Mouse (Mus musculus) midbrain, embryonic 14.5 days (tissue): Measurements from ENCODE around the gene F11r. TPM values are rescaled to one million over a fixed set of nuclear protein-coding genes. Genes with fewer than 3 reads are reported as not detected.

Experiments
- ATAC-seq: fragments of 200-750 bp; cut with Nextera tagmentation; 2 replicates; pipeline ENCODE4 v1.8.0; 2017; ENCODE audit warnings: moderate number of reproducible peaks, moderate library complexity; ENCODE audit not compliant: low FRiP score, low TSS enrichment
- DNase-seq: peaks from one replicate; pipeline ENCODE4 v3.0.0-alpha.2; 2015
- H3K27ac ChIP-seq: fragments of 300-500 bp; sonication (generic); replicated peaks from 2 replicates; pipeline ENCODE4 v1.5.1; 2014; ENCODE audit warnings: mild to moderate bottlenecking, low read depth, low read length, moderate library complexity
- H3K27me3 ChIP-seq: fragments of 300-500 bp; sonication (generic); 2 replicates; pipeline ENCODE4 v1.6.1; 2014; ENCODE audit warnings: low read length, control low read depth, mixed read lengths; ENCODE audit not compliant: control insufficient read depth, insufficient read depth
- H3K36me3 ChIP-seq: fragments of 300-500 bp; sonication (generic); 2 replicates; pipeline ENCODE4 v1.6.1; 2014; ENCODE audit warnings: low read length, control low read depth; ENCODE audit not compliant: control insufficient read depth, insufficient read depth
- H3K4me1 ChIP-seq: fragments of 300-500 bp; sonication (generic); 2 replicates; pipeline ENCODE4 v1.6.1; 2014; ENCODE audit warnings: mild to moderate bottlenecking, antibody characterized with exemption, low read length, control low read depth; ENCODE audit not compliant: control insufficient read depth, insufficient read depth
- H3K4me2 ChIP-seq: fragments of 300-500 bp; sonication (generic); 2 replicates; pipeline ENCODE4 v1.6.1; 2014; ENCODE audit warnings: mild to moderate bottlenecking, low read length, moderate library complexity
- H3K4me3 ChIP-seq: fragments of 300-500 bp; sonication (generic); replicated peaks from 2 replicates; pipeline ENCODE4 v1.5.1; 2014; ENCODE audit warnings: low read depth, low read length
- H3K9ac ChIP-seq: fragments of 300-500 bp; sonication (generic); replicated peaks from 2 replicates; pipeline ENCODE4 v1.6.1; 2014; ENCODE audit warnings: mild to moderate bottlenecking, low read length, moderate library complexity
- H3K9me3 ChIP-seq: fragments of 300-500 bp; sonication (generic); 2 replicates; pipeline ENCODE4 v1.6.1; 2016; ENCODE audit warnings: low read length, control low read depth, mixed read lengths; ENCODE audit not compliant: control insufficient read depth
- WGBS: fragments of 180-500 bp; shearing (Covaris S2); extraction: QIAGEN DNeasy Blood & Tissue Kit; methylation state at CpG from one replicate; pipeline ENCODE4 v1.1.7; 2014; 5-methylcytosine and 5-hydroxymethylcytosine counted together
- polyA plus RNA-seq: library from polyadenylated mRNA; unstranded; fragments of >200 nt; fragmentation: Nextera tagmentation; extraction: Ambion mirVana; gene quantifications from 2 replicates; pipeline ENCODE4 v1.2.1, GENCODE M21; 2014

The F11r gene
- 3.3 and 8.1 TPM in 2 replicates for polyA plus RNA-seq

GRCm38 (mm10) chr1:171437264-171438013 lies at the start of gene F11r:
Gene F11r (plus strand): TSS chr1:171437535.
- peak within 1 kb of the TSS; percentile 23; the same call in 1 of the 2 replicates for H3K9ac ChIP-seq
- no peaks in the 10 kb centered on the region for H3K9me3 ChIP-seq
- H3K4me2 ChIP-seq: peak within 1 kb of the TSS; percentile 51
- peak; percentile 53 for DNase-seq
- no peak within 1 kb of the TSS for H3K27ac ChIP-seq
- H3K4me1 ChIP-seq: peaks cover 12% of the 10 kb centered on the region; the same call in 1 of the 2 replicates
- 1% methylated on average over 43 of the region's 46 CpGs for WGBS
- peak; percentile 43 for ATAC-seq
- H3K27me3 ChIP-seq: peaks cover 30% of the 10 kb centered on the region
- peak within 1 kb of the TSS; percentile 33 for H3K4me3 ChIP-seq
- no peaks in the 10 kb centered on the region for H3K36me3 ChIP-seq

DNA sequence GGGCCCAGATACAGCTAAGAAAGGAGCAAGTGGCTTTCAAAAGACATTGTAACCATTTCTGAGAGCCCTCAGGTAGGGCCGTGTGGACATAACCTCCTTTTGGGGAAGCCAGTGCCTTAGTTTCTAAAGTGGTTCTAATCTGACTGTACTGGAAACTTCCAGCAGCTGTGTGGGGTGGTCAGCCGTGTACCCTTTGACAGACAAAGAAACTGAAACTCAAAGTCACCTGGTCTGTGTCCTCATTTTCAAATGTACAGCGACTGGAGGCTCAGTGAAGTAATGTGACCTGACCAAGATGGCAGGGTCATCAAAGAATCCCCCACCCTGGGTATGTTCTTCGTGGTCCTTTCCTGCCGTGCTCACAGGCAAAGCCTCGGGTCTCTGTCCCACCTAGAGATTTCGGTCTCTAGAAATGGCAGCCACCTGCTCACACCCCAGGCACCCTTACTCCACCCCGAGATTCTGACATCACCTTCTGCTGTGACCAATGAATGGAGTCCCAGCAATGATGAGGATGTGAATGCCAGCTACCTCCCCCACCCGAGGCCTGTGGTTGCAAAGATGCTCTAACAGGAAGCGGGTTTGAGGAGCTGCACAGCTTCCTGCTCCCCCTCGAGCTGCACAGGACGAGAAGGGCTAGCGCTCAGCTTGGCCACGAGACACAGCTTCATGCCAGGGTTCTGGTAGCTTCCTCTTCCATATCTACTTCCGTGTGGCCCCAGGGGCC lies 48.8 kb upstream of the F11r start, which contains the start of gene Arhgap30:
TSS of gene Arhgap30 (plus strand) at position 579 of the 727 bp plus-strand sequence.
- 85% methylated on average over 15 of the region's 15 CpGs for WGBS
- Histone ChIP-seq H3K9me3 (no peaks in the 10 kb centered on the region), H3K36me3 (no peaks in the 10 kb centered on the region), H3K27ac (no peak within 1 kb of the TSS), H3K4me1 (no peaks in the 10 kb centered on the region), H3K4me2 (no peak within 1 kb of the TSS), H3K9ac (no peak within 1 kb of the TSS), H3K27me3 (no peaks in the 10 kb centered on the region), H3K4me3 (no peak within 1 kb of the TSS)
- DNase-seq: no peak
- no peak for ATAC-seq

- no peaks in the 10 kb centered on the region for H3K9me3 ChIP-seq
- no peak for ATAC-seq
- no peaks in the 10 kb centered on the region for H3K27me3 ChIP-seq
- H3K9ac ChIP-seq: no peak overlapping the region
- H3K27ac ChIP-seq: no peak overlapping the region
- no peaks in the 10 kb centered on the region for H3K4me1 ChIP-seq
- H3K4me2 ChIP-seq: no peak overlapping the region
- no peak overlapping the region for H3K4me3 ChIP-seq
- H3K36me3 ChIP-seq: no peaks in the 10 kb centered on the region
- DNase-seq: no peak
- 89% methylated on average over 4 of the region's 4 CpGs for WGBS
Measured at GRCm38 (mm10) chr1:171390101-171390500, 47.2 kb upstream of the F11r start.

DNA sequence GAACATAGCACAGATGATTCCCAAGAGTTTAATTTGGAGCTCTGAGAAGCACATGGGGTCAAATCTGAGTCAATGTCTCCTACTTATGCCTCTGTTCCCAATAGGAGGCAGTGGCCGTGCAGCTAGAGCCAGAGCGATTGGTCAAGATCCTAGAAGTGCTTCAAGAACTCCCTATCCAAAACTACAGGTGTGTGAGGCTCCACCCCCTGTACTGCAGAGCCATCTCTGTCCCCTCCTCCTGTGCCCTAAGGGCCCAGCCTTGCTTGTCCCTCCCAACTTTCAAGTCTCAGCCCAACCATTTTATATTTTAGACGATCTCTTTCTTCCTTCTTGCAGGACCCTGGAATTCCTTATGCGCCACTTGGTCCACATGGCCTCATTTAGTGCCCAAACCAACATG lies 35.5 kb upstream of the F11r start:
- 77% methylated on average over 4 of the region's 4 CpGs for WGBS

GRCm38 (mm10) chr1:171402991-171403390 lies 34.3 kb upstream of the F11r start:
- Histone ChIP-seq H3K36me3 (no peaks in the 10 kb centered on the region), H3K27ac (no peak overlapping the region), H3K9ac (no peak overlapping the region), H3K4me3 (no peak overlapping the region), H3K9me3 (no peaks in the 10 kb centered on the region), H3K4me1 (no peaks in the 10 kb centered on the region), H3K27me3 (no peaks in the 10 kb centered on the region), H3K4me2 (no peak overlapping the region)
- ATAC-seq (no peak), DNase-seq (no peak)
- 85% methylated on average over 9 of the region's 9 CpGs for whole genome bisulfite sequencing

More for the DNA sequence above, 35.5 kb upstream of the F11r start:
- Histone ChIP-seq H3K4me2 (no peak overlapping the region), H3K4me1 (no peaks in the 10 kb centered on the region), H3K27me3 (no peaks in the 10 kb centered on the region), H3K36me3 (no peaks in the 10 kb centered on the region), H3K27ac (no peak overlapping the region), H3K9ac (no peak overlapping the region), H3K4me3 (no peak overlapping the region), H3K9me3 (no peaks in the 10 kb centered on the region)
- no peak for DNase-seq
- no peak for ATAC-seq

DNA sequence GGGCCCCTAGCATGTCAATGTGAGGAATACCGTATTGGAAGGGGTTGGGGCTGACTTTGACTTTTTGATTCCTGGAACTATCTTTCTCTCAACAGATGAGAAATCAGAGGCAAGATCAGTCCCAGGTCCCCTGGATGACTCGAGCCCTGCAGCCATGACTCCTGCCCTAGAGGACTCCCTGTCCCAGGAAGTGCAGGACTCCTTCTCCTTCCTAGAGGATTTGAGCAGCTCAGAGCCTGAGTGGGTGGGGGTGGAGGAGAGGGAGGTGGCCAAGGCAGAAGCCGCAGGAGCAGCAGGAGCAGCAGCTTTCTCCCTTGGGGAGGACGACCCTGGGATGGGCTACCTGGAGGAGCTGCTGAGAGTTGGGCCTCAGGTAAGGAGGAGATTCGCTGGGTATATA lies 30.1 kb upstream of the F11r start:
- Histone ChIP-seq H3K4me1 (no peaks in the 10 kb centered on the region), H3K27ac (no peak overlapping the region), H3K4me3 (no peak overlapping the region), H3K27me3 (no peaks in the 10 kb centered on the region), H3K4me2 (no peak overlapping the region), H3K9ac (no peak overlapping the region), H3K9me3 (no peaks in the 10 kb centered on the region), H3K36me3 (no peaks in the 10 kb centered on the region)
- WGBS: 74% methylated on average over 5 of the region's 5 CpGs
- no peak for ATAC-seq
- no peak for DNase-seq

- DNase-seq: peak; percentile 1
Measured at GRCm38 (mm10) chr1:171410231-171410630, 27.1 kb upstream of the F11r start.

DNA sequence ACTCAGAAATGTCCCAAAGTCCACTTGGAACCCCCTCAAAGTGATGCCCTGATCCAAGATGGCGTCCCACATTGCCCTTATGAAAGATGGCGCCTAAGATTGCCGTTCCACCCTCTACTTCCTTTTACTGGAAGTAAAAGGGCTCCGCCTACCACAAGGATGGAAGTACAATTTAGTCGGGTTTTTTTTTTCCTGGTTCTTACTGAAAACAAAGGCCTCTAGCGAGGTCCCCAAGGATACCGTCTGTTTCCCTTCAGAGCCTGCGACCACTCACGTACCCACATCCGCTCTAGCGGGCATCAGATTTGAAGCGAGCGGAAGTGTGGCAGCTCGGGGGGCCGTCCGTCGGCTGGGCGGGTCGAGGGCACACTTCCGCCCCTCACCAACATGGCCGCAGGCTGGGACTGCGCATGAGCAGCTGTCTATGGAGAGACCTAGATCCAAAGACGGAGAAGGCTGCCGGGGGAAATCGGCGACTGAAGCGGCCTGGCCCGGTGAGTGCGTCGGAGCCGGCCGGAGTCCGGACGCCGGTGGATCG lies 26.3 kb upstream of the F11r start, which contains the start of gene Usf1:
TSS of gene Usf1 (plus strand) at position 367 of the 538 bp plus-strand sequence.
- WGBS: under 1% methylated on average over 36 of the region's 36 CpGs
- H3K27me3 ChIP-seq: no peaks in the 10 kb centered on the region
- peak within 1 kb of the TSS; percentile 52 for H3K4me2 ChIP-seq
- H3K36me3 ChIP-seq: peaks cover 15% of the 10 kb centered on the region
- ATAC-seq: peak; percentile 97
- peak within 1 kb of the TSS; percentile 98 for H3K9ac ChIP-seq
- peak within 1 kb of the TSS; percentile 95 for H3K27ac ChIP-seq
- H3K9me3 ChIP-seq: no peaks in the 10 kb centered on the region
- peaks cover 16% of the 10 kb centered on the region for H3K4me1 ChIP-seq
- DNase-seq: peak; percentile 98
- peak within 1 kb of the TSS; percentile 99 for H3K4me3 ChIP-seq

More at GRCm38 (mm10) chr1:171410231-171410630, 27.1 kb upstream of the F11r start:
- no peak overlapping the region for H3K4me3 ChIP-seq
- no peak overlapping the region for H3K27ac ChIP-seq
- WGBS: 93% methylated on average over 1 of the region's 1 CpGs
- H3K36me3 ChIP-seq: peaks cover 8% of the 10 kb centered on the region
- no peaks in the 10 kb centered on the region for H3K9me3 ChIP-seq
- no peaks in the 10 kb centered on the region for H3K27me3 ChIP-seq
- no peak overlapping the region for H3K4me2 ChIP-seq
- H3K4me1 ChIP-seq: peaks cover 16% of the 10 kb centered on the region
- ATAC-seq: no peak
- H3K9ac ChIP-seq: no peak overlapping the region
